In genomic region chr2:181364860-181365596, GRCm38 (mm10) we compare ENCODE assay signal across 8 mouse cellular contexts. TPM values are rescaled to one million over a fixed set of nuclear protein-coding genes. Genes with fewer than 3 reads are reported as not detected.
DNase-seq lines count a peak whose midpoint lies in the region; ATAC-seq and TF ChIP-seq lines count a peak whose summit lies in the region.

TSS of gene Zgpat (plus strand) at chr2:181364928.
TSS of gene Arfrp1 (minus strand) at chr2:181365404.

- H3K4me1 ChIP-seq in G1E (ENCODE audit: insufficient read depth, low read depth, low read length) = peaks cover 52% of the 10 kb centered on the region
- peaks cover 21% of the 10 kb centered on the region for H3K4me1 ChIP-seq in forebrain, postnatal 0 days (ENCODE audit: insufficient read depth)
- H3K4me1 ChIP-seq in lung, embryonic 15.5 days = peaks cover 31% of the 10 kb centered on the region

- peak; percentile 61 for ATAC-seq in G1E (ENCODE audit: extremely low read depth, insufficient number of reproducible peaks, low FRiP score, poor library complexity, severe bottlenecking)
- peak; percentile 93 for ATAC-seq in forebrain, postnatal 0 days
- peak; percentile 92 for ATAC-seq in lung, embryonic 15.5 days (ENCODE audit: borderline replicate concordance, extremely low read depth, low FRiP score, low TSS enrichment)

- no peaks in the 10 kb centered on the region for H3K27me3 ChIP-seq in G1E (ENCODE audit: insufficient read depth, low read length)
- no peaks in the 10 kb centered on the region for H3K27me3 ChIP-seq in forebrain, postnatal 0 days (ENCODE audit: insufficient read depth, low read length)
- no peaks in the 10 kb centered on the region for H3K27me3 ChIP-seq in lung, embryonic 15.5 days

- peak within 1 kb of the TSS; percentile 93 for H3K4me2 ChIP-seq in forebrain, postnatal 0 days (ENCODE audit: low read depth)
- H3K4me2 ChIP-seq in lung, embryonic 15.5 days = peak within 1 kb of the TSS; percentile 95

- DNase-seq in G1E (ENCODE audit: low spot score) = peak; percentile 92
- DNase-seq in cerebellum, adult 18-20 months = peak; percentile 92 to 94
- peak; percentile 85 for DNase-seq in forebrain, postnatal 0 days
- DNase-seq in heart, postnatal 4 days = peak; percentile 90
- DNase-seq in layer of hippocampus, adult 8-10 months (ENCODE audit: low spot score in 2 of 2) = peak; percentile 70 to 81
- peak; percentile 83 for DNase-seq in ovary, adult 18-20 months (ENCODE audit: low spot score)
- peak; percentile 84 for DNase-seq in thymus, postnatal 0 days (ENCODE audit: low spot score)

- H3K9me3 ChIP-seq in G1E (replicated peaks) = no peaks in the 10 kb centered on the region
- no peaks in the 10 kb centered on the region for H3K9me3 ChIP-seq in forebrain, postnatal 0 days (ENCODE audit: low read length)
- H3K9me3 ChIP-seq in lung, embryonic 15.5 days = no peaks in the 10 kb centered on the region

- H3K4me3 ChIP-seq in G1E (ENCODE audit: low read depth, low read length) = peak within 1 kb of the TSS; percentile 96
- H3K4me3 ChIP-seq in forebrain, postnatal 0 days (ENCODE audit: low read depth, low read length) = peak within 1 kb of the TSS; percentile 76
- peak within 1 kb of the TSS; percentile 92 for H3K4me3 ChIP-seq in lung, embryonic 15.5 days

- peak within 1 kb of the TSS; percentile 88 for H3K9ac ChIP-seq in forebrain, postnatal 0 days
- H3K9ac ChIP-seq in lung, embryonic 15.5 days = peak within 1 kb of the TSS; percentile 91

- peak within 1 kb of the TSS; percentile 85 for H3K27ac ChIP-seq in forebrain, postnatal 0 days (ENCODE audit: low read depth, low read length)
- peak within 1 kb of the TSS; percentile 90 for H3K27ac ChIP-seq in lung, embryonic 15.5 days

- WGBS in forebrain, postnatal 0 days = 4% methylated on average over 71 of the region's 71 CpGs
- WGBS in lung, embryonic 15.5 days = 0% methylated on average over 67 of the region's 71 CpGs

- no peak for TF ChIP-seq CTCF in G1E (IDR thresholded peaks at IDR 0.05; ENCODE audit: low read depth, low read length)
- TF ChIP-seq CTCF in forebrain, postnatal 0 days (IDR thresholded peaks at IDR 0.05; ENCODE audit: low read depth) = no peak; the same call in 1 of the 2 replicates

- H3K36me3 ChIP-seq in G1E (replicated peaks) = peaks cover 67% of the 10 kb centered on the region
- H3K36me3 ChIP-seq in forebrain, postnatal 0 days (ENCODE audit: insufficient read depth) = peaks cover 27% of the 10 kb centered on the region
- peaks cover 35% of the 10 kb centered on the region for H3K36me3 ChIP-seq in lung, embryonic 15.5 days

RNA-seq across cellular contexts. Expression of gene Zgpat, which starts in this region (rescaled TPM):
- total RNA-seq in G1E (2014; fragmentation: Nextera tagmentation) = 22.2 and 22.3 TPM in 2 replicates
- total RNA-seq in G1E (2017) = 40.0 and 40.5 TPM in 2 replicates
- polyA plus RNA-seq in G1E (2012) = 26.0 and 28.1 TPM in 2 replicates
- total RNA-seq in forebrain, postnatal 0 days (2014; rRNA removed) = 93.3 and 99.0 TPM in 2 replicates
- 32.2 and 39.6 TPM in 2 replicates for polyA plus RNA-seq in forebrain, postnatal 0 days (2015; fragmentation: Nextera tagmentation; extraction: Ambion mirVana)
- 10 to 100 TPM; 20.7 to 22.8 TPM for total RNA-seq in heart, postnatal 4 days (2021)
- total RNA-seq in layer of hippocampus, adult 8-10 months (2022) = 10 to 100 TPM; 69.8 to 88.2 (median 76.7) TPM
- polyA plus RNA-seq in lung, embryonic 15.5 days (2015; fragmentation: Nextera tagmentation; extraction: Ambion mirVana) = 39.0 and 40.7 TPM in 2 replicates
- 36.4 and 37.6 TPM in 2 replicates for polyA plus RNA-seq in thymus, postnatal 0 days (2015; fragmentation: Nextera tagmentation; extraction: Ambion mirVana)

RNA-seq across cellular contexts. Expression of gene Arfrp1, which starts in this region (rescaled TPM):
- total RNA-seq in G1E (2014; fragmentation: Nextera tagmentation) = 32.8 and 35.0 TPM in 2 replicates
- total RNA-seq in G1E (2017) = 28.5 and 32.1 TPM in 2 replicates
- 17.5 and 25.0 TPM in 2 replicates for polyA plus RNA-seq in G1E (2012)
- total RNA-seq in forebrain, postnatal 0 days (2014; rRNA removed) = 24.0 and 27.9 TPM in 2 replicates
- 60.9 and 73.0 TPM in 2 replicates for polyA plus RNA-seq in forebrain, postnatal 0 days (2015; fragmentation: Nextera tagmentation; extraction: Ambion mirVana)
- 10 to 100 TPM; 39.6 to 41.0 TPM for total RNA-seq in heart, postnatal 4 days (2021)
- 10 to 100 TPM; 43.4 to 54.5 (median 50.7) TPM for total RNA-seq in layer of hippocampus, adult 8-10 months (2022)
- 61.8 and 66.7 TPM in 2 replicates for polyA plus RNA-seq in lung, embryonic 15.5 days (2015; fragmentation: Nextera tagmentation; extraction: Ambion mirVana)
- 55.8 and 68.0 TPM in 2 replicates for polyA plus RNA-seq in thymus, postnatal 0 days (2015; fragmentation: Nextera tagmentation; extraction: Ambion mirVana)

Comparison
In these comparisons a context has a peak if more than half of its experiments do, and no peak if none do; other contexts are left out.
1. Peak in every context shown above with its lines: DNase-seq, ATAC-seq, H3K4me3 ChIP-seq and H3K27ac ChIP-seq.